Mouse (Mus musculus) cerebellum, postnatal 10 days (tissue): Measurements from ENCODE around the gene Itgav.
A peak's percentile ranks its signal among the peaks of the same experiment; 100 is the strongest.

Experiments used
- DNase-seq, 2 experiments: peaks; one replicate each; pipeline ENCODE4 v3.0.0; 2021; ENCODE audit warnings: mixed read lengths in 2 of 2

Gene Itgav

GRCm38 (mm10) chr2:83723921-83724826 is at the start of gene Itgav:
Itgav (plus strand) TSS chr2:83724397.
- DNase-seq, result peak; percentile 83 to 88

DNA sequence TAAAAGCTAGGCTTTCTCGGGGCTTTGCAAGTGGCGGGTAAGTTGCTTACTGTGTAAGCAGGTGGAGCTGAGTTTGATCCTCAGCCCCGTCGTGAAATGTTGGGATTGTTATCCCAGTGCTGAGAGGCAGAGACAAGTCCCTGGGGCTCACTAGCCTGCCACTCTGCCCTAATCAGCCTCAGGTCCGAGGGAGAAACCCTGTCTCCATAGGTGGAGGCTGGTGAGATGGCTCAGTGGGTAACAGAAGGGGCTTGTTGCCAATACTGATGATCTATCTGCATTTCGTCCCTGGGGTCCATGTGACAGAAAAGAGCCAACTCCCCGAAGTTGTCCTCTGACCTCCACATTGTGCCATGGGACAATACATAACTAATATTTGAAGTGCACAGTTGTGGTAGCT is 49.8 kb upstream of the Itgav start:
- DNase-seq, result no peak

- no peak for DNase-seq
Measured at GRCm38 (mm10) chr2:83674896-83675295, 49.3 kb upstream of the Itgav start.

DNA sequence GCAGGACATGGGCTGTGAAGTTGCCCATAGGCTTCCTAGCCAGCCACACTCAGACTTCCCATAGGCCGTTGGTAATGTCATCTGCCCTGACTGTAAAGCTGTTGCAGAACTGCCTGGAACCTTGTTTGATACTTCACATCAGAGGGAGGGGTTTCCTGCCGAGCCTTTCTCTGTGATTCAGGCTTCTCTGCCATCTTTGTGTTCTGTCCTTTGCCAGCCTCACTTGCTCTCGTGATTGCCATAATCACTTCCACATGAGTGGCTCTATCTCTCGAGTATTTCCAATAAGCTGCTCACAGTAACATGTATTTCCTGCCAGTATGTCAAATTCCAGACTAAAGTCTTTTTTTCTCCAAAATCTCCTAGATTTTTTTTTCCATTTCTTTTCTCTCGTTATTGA is 48.5 kb upstream of the Itgav start:
- peak; percentile 26 to 44 for DNase-seq

GRCm38 (mm10) chr2:83676226-83676870 is 47.8 kb upstream of the Itgav start:
- DNase-seq, result no peak

DNA sequence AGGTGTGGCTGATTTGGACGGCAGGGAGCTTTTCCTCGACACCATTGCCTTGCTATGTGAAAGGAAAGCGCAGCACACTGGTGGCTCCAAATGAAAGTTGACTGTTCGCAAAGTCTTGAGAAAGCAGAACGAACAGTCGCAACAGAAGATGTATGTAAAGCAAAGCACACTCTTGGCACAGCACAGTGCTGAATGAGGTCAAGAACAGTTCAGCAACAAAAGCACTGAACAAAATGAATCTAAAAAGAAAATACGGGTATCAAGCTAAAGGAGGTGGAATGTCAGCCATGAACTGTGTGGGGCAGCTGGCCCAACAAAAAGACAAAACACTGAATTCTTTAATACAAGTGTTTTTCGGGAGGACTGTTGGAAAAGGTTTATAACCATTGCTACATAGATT is 42.9 kb upstream of the Itgav start:
- no peak for DNase-seq

GRCm38 (mm10) chr2:83681785-83682184 is 42.4 kb upstream of the Itgav start:
- no peak for DNase-seq

DNA sequence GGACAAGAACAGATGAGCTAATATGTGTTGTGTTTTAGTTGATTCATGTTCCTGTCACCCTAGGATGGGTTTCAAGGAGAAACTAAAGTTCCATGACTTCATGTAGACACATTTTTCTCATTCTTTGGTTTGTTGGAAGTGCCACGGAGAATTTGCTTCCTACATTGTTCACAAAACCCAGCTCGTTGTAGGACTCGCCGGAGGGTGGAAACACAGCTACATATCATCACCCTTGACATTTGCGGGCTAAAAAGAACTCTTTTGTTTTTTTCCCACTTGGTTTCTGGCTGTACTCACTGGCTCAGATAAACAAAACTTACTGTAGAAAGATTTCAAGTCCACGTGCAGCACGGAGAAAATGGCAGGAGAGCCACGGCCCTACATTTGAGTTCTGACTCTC is 41.9 kb upstream of the Itgav start:
- DNase-seq, result no peak

DNA sequence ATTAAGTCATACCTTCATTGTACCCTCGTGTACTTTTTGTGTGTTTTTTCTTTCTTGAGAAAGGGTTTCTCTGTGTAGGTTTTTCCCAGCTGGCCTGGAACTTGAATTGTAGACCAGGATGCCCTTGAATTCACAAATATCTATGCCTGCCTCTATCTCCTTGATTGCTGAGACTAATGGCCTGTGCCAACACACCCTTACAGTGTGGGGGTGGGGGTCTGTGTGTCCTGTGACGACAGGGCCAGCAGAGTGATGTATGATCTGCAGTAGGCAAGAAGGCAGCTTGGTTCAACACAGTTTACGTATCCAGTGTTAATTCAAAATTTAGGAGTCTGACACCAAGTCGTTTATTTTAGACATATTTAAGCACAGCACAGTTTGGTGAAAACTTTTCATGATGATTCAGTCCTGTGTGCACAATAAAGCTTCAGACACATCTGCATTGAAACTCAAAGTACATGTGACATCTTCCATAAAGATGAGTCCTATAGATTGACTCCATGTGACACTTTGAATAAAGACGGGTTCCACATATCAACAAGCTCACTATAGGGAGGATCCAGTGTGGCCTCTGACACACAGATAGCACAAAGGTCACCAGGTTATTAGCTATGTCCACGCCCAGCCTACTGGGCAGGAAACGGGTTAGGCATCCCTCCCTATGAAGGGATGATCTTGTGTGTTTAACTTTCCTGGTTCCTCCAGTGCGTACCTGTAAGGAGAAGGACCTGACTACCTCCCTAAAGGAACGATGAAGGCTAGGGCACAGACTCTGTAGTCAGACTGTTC is 40.3 kb upstream of the Itgav start:
- no peak for DNase-seq

DNA sequence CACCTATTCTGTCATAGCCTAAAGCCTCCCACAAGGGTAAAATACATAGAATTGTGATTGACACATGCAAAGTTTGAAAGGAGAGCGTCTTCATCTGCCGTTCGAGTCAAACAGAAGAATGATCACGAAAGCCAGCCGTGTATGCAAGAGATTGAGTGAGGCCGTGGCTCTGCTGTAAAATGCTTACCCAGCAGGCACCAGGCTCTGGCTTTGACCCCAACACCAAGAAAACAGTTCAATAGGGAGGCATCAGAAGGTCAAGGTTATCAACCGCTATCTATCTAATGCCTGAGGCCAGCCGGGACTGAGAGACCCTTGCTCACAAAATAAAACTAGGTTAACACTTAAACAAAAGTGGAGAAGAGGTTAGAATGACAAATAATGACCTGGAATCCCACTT is 39.5 kb upstream of the Itgav start:
- no peak for DNase-seq

- DNase-seq, result no peak
Measured at GRCm38 (mm10) chr2:83690372-83690771, 33.8 kb upstream of the Itgav start.

GRCm38 (mm10) chr2:83692651-83693545 is 31.3 kb upstream of the Itgav start:
- DNase-seq, result no peak

DNA sequence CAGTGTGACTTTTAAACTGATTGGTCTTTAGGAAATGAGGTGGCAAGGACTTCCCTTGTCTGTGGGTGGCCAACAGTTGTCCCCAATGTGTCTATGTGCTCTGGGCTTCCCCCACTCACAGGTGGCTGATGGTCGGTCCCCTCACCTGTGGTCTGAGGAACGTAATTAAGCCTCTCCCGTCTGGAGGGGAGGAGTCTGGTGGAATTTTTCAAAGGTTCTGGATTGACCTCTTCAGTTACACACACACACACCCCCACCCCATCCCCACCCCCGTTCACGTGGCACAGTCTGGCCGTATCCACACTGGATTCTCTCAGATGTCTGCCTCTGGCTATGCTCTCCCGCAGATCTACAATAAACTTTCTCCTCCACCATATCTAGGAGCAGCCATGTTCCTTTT is 30.1 kb upstream of the Itgav start:
- no peak for DNase-seq

GRCm38 (mm10) chr2:83695345-83696247 is 28.6 kb upstream of the Itgav start:
- no peak for DNase-seq

- no peak for DNase-seq
Measured at GRCm38 (mm10) chr2:83698484-83698883, 25.7 kb upstream of the Itgav start.

DNA sequence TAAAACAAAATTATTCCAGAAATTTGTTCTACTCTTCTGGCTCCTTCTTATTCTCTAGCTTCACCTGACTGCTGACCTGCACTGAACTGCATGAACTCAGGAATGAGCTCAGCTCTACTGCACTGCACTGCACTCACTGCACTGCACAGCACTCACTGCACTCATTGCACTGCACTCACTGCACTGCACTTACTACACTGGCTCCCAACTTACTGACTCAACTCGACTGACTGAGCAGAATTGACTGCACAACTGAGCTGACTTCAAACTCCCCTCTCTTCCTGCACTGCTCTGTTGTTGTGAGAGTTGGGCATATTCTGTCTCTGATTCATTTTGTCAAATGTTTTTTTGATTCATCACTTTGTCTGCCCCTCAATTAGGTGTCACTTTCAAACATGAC is 24.9 kb upstream of the Itgav start:
- no peak for DNase-seq

DNA sequence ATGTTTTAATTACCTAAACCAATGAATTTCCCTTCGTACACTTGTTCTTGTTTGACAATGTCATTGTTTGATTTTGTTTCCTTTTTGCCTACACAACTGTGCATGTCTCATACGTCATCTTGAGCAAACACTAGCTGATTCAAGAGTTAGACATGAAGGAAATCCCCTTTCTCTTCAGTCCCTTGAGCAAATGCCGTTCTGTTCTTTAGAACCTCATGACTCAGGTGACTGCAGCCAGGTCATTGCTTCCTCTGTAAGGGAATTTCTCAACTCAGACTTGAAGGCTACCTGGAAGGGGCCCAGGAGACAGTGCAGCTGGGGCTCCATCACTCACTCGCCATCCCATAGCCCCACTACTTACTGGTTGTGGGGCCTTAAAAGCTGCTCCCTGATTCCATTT is 23.5 kb upstream of the Itgav start:
- DNase-seq, result no peak

GRCm38 (mm10) chr2:83702411-83702810 is 21.8 kb upstream of the Itgav start:
- no peak for DNase-seq

DNA sequence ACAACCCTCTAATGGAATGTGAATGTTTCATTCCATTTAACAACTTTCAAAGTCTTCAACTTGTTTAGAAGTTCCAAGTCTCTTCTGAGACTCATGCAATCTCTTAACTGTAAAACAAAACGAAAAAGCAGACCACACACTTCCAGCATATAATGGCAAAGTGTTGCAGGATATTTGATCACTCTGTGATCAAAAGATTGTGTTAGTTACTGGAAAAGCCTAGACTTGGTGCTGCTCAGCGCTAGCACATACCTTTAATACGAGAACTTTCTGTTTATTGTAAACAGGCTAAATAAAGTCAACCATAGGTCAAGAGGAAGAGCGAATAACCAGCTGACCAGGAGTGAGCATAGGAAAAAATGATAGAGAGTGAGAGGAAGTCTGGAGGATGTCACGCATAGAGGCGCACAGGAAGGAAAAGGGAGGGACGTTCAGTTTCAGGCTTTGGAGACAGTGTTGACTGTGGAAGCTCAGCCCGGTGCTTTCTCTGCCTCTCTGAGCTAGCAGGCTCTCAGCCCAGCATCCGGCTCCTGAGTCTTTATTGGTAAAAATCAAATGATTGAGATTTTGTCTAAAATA is 18.5 kb upstream of the Itgav start:
- no peak for DNase-seq

GRCm38 (mm10) chr2:83709896-83710524 is 14.2 kb upstream of the Itgav start:
- no peak for DNase-seq
